Mouse (Mus musculus): ENCODE data around the gene Rfng.
"Not testable (repeated sequence)": the region's sequence is repeated elsewhere in the genome, so short reads cannot be mapped to it uniquely, and the experiment has no call there.

Gene Rfng

DNA sequence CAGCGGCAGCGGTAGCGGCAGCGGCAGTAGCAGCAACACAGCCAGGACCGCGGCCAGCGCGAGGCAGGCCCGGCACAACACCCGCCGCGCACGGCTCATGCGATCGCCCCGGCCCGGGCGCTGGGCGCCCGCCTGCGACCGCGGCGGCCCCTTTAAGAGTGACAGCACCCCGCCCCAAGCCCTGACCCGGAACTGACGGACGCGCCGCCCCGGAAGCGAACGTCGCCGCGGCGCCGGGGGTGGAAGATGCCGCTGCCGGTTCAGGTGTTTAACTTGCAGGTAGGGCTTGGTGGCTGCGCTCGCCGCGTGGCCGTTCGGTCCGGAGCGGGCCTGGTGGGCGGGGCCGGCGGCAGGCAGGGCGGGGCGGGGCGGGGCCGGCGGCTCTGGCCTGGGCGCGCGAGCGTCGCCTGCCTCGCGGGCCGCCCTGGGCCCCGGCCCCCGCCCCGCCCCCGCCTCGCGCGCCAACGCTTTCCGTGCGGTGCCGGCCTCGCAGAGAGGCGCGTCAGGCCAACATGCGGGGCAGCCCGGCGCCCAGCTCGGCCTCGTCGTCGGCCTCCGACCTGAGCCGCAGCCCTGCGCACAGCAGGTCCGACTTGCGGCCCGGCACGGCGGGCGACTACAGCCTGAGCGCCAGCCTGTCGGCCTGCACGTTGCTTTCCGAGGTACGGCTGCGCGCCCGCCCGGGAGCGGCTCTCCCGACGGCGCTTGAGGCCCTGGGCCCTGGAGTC, at the start of gene Rfng, which contains the start of gene Gps1:
Gene Rfng, minus strand, starts transcription at position 144 of the 728 bp plus-strand sequence.
Gene Gps1, plus strand, starts transcription at position 209 of the 728 bp plus-strand sequence.
- peak; percentile 85 for DNase-seq (ENCODE audit: extremely low spot score)

DNA sequence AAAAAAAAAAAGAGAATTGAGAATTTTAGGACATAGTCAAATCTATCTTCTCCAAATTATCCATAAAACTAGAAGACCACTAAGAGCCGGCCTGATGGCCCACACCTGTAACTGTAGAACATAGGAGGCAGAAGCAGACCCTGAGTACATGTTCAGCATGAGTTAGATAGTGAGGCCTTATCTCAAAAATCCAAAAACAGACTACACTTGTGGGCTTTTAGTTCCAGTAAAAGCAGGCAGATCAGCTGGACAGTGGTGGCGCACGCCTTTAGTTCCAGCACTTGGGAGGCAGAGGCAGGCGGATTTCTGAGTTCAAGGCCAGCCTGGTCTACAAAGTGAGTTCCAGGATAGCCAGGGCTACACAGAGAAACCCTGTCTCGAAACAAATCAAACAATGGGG, 49.0 kb upstream of the Rfng start:
- DNase-seq (ENCODE audit: extremely low spot score), result not testable (repeated sequence)

DNA sequence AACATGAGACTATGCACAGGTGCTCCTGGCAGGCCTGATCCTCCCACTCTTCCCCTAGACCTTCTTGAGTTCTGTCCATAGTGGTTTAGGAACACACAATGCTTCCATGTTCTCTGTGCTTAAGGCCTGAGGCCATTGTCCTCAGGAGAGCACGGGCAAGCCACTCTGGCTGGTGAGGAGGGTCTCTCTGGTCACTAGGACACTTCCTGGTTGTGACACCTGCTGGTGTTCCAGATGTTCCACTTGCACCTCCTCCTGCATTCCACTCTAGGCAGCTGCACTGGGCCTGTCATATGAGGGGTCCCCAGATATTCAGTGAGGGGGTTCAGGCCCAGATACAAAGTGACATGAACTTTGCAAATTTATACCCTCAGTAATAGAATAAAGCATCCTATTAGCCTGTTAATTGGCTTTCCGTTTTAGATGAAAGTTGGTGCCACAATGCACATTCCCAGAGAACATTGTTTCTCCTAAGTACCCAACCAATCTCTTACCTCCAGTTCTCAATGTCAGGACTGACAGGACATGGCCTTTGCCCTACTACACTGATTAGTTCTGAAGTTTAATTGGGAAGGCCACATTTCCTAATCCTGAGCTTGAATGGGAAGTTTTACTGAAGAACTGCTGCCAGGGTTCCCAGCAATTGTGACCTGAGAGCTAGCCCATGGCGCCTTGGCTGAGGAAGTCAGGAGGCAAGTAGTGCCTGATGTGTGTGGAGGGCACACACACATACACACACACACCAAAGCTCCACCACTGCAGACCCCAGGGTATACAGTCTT, 47.8 kb upstream of the Rfng start:
- DNase-seq (ENCODE audit: extremely low spot score), result no peak

DNA sequence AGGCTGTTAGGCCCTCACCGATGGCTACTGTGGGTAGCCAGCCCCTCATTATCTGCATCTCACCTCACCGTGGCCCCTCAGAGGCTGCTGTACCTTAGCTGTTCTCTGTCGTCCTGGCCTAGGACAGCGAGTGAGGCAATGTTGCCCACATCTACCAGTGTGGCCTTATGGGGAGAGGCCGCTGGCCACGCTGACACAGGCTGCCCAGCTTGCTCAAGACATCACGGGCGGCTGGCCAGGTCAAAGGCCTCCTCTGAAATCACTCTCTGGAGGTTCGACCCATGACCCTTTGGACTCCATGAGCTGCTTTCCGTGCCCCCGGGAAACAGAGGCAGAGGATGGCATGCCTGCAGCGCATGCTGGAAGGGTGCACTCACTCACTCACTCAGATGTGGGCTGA, 46.7 kb upstream of the Rfng start:
- DNase-seq (ENCODE audit: extremely low spot score), result no peak

DNA sequence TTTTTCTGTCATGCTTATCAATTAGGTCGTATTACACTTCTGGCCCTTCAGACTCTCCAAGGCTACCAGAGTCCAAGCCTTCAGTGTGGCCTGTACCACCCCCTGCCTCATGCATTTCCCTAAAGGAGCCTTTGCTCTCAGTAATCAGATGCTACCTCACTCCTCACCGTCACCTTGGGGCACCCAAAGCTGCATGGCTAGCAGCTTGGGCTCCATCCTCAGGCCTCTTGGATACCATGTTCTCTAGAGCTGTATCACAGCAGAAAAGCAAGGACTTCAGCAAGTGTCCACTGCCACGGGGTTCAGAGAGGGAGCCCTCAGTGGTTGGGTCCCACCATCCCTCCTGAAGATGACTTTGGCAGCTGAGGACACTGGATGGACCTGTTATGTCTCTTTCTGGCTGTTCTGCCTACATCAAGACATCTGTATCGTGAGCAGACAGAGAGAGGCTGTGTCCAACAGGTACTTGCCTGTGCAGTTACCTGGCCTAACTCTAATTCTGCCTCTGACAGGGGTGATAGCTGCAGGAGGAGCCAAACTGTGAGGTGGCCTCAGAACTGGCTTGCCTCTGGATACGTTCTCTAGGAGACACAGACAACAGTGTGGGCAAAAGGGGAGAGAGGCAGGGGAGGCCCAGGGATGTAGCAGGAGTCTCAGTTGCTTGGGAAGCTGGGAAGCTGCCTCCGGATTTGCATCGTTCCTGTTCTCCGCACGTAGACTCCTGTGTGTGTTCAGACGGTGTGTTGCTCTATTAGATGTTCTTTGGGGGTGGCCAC, 45.9 kb upstream of the Rfng start:
- DNase-seq (ENCODE audit: extremely low spot score), result no peak

DNA sequence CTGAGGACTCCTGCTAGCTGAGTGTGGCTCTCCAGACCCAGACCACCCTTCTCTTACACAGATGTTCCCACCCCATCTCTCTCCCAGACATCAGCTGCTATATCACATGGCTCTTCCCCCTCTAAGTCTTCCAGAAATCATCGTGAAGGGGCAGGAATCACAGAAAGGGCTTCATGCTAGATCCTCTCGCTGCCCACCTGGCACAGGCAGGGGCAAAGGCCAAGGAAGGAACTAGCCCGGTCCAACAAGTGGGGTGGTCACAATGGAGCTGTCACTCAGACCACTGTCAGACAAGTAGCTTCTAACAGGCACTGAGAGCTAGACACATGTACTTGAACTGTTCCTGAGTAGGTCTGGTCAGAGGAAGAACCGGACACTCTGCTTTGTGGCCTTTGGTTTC, 44.4 kb upstream of the Rfng start:
- DNase-seq (ENCODE audit: extremely low spot score), result no peak

DNA sequence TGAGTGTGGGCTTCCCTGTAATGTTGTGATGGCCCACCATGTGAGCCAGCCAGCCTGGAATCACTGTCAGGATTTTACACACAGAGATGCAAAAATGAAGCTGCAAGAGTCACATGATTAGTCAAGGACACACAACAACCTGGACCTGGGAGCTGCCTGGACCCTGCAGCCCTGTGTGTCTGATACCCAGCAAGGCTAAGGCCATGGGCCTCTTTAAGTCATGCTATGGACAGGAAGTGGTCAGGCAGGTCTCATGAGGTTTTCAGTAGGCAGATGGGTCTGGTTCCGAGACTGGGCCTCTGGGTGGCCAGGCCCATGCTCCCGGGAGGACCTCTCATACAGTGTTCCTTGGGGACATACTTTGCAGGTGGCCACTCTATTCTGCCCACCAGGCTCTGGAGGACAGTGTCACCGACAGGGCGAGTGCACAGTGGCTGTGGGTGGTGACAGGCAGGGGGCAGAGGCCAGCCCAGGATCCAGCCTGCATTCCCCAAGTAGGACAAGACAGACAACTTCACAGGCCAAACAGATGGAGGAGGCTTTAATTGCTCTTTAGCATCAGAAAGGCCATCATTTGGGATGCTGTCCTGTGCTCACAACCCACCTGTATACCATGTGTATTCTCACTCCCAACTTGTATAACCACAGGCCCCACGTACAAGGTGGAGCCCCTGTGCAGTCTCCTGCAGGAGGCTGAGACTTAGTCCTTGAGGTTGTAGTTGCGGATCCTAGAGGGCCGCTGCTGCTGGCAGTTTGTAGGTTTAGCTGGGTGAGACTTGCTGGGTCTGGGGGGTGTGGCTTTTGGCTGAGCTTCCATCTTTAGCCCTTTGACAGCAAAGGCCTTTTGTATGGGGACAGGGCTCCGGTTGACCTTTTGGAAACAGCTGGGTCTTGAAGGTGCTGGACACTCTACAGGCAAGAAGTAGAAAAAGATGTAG, 42.3 kb upstream of the Rfng start:
- DNase-seq (ENCODE audit: extremely low spot score), result no peak

DNA sequence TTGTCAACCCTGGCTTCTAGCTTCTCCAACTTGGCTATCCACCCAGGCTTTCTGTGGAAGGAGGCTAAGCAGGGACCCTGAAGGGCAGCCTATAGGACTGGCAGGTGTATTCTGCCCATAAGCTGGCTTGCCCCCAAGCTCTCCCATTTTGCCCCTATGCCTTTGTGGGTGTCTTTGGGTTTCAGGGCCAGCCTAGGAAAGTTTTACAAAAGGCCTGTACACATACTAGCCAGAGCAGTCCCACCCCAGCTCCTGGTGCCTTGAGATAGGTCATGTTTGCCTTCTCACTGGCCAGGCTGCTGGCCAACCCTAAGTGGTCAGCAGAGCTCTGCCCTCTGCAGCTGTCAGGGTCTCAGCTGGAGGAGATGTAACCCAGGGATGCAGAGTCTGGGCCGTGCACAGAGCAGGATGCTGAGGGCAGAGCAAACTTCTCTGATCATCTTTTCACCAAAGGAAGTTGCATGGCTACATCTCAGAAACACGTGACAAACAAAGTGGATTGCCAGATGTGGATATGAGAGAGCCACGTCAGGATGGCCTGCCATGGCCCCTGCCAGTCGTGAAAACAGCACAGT, 41.4 kb upstream of the Rfng start:
- peak; percentile 28 for DNase-seq (ENCODE audit: extremely low spot score)

DNA sequence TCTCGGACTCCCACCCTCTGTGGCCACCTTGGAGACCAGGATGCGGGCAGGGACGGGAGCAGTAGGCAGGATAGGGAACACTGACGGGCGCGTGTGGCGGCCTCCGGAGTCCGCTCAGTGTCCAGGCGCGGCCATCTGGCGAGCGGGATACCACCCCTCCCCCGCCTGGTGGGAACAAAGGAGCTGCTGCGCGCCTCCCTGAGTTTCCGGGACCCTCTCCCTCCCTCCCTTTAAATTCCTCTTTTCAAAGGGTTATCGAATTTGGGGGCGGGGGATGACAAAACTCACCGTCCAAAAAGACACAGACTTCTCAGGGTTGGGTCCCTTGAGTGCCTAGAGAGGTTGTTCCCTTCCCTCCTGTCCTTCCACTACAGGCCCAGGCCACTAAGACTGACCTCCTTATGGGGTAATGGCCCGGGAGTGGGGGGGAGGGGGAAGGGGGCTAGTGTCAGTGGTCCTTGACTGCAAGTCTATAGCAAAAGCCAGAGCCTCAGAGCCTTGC, 40.8 kb upstream of the Rfng start:
- DNase-seq (ENCODE audit: extremely low spot score), result no peak

DNA sequence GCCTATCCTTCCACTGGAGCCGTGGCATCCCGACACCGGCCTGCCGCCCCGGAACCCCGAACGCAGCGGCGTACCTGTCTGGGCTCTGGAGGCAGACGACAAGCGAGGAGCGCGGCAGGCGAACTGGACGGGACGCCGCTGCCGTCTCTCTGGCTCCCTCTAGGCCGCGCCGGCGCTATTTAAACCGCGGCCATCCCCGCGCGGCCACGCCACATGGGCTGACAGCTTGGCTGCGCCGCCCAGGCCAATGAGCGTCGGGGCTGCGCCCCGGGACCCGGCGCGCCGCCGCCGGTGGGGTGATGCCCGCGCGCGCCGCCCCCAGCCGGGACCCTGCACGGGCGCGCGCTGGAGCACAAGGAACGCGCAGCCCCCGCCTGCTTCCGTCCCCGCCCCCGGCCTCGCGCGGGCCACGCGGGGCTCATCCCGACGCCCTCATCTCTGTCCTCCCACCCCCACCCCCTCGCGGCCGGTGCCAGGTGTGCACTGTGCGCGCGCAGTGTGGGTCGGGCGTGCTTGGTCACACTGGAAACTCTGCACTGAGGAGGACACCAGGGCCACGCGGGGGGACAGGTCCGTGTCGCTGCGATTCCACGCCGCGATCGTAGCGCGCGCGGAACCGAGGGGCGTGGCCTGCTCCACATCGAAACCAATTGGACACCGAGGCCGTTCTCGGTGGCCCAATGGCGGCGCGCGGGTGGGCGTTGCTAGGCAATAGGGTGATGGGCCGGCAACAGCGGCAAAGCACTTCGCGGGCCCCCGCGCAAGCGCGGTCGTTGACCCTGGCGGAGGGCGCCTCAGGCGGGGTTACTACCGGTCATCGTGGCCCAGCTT, 40.2 kb upstream of the Rfng start, which contains the start of gene Fasn:
Gene Fasn, minus strand, starts transcription at position 592 of the 831 bp plus-strand sequence.
- DNase-seq (ENCODE audit: extremely low spot score), result peak; percentile 98

DNA sequence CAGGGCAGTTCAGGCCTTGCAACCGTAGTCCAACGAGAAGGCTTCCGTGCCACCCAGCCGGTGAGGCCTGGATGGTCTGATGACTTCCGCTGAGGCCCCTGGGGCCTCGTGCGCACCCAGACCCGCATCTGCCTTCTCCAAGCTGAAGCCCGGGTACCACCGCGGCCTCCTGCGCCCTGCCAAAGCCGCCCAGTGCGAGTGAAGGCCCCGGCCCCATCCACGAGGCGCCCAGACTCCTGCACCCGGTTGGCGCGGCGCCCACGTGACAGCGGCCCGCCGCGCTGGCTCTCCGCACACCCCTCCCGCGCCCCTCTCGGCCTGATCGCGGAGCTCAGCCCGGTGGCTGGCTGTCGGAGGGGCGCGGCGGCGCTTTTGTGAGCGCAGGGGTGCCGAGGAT, 39.5 kb upstream of the Rfng start:
- DNase-seq (ENCODE audit: extremely low spot score), result no peak

DNA sequence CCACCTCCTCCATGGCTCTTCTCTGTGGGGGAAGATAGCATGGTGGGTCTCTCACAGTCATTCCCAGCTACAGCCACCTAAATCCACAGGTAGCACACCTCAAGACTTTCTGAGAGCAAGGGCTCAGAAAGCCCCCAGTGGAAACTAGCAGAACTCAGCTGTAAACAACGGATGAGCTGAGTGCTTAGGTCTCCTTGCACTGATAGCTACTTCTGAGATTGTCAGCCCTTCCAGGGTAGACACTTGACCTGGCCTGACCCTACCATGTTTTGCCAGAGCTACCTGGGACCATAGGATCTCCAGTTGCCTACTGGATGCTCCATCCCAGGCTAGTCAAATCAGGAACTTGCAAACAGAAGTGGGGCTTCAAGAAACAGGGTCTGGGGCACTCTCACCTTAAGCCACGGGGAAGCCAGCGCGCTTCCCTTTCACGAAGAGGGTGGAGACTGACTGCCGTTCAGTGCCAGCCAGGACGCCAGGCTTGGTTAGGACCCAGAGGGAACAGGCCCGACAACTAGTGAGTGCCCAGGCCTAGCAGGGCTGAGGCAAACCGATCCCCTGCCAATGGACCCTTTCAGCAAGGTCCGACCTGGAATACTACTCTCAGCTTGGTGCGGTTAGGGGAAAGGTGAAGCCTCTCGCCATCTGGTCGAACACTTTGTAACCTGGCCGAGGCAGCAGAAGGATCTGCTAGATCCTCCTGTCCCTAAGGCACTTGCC, 39.0 kb upstream of the Rfng start:
- DNase-seq (ENCODE audit: extremely low spot score), result no peak

DNA sequence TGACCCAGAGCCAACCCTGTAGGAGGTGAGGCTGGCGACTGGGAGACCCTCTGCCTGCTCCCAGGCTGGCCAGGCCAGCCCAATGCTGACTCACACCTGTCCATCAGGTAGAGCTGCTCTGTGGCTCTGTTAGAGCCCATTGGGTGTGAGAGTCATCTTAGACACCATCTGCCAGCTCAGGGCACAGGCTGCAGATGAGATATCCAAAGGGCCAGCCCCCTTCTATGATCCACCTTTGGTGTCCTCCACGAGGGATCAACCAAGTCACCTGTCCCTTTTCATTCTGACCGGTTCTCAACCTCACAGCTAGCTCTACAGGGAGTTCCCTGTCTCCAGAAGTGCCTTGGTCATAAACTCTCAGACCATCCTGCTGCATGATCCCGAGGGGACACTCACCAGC, 38.3 kb upstream of the Rfng start:
- DNase-seq (ENCODE audit: extremely low spot score), result no peak

DNA sequence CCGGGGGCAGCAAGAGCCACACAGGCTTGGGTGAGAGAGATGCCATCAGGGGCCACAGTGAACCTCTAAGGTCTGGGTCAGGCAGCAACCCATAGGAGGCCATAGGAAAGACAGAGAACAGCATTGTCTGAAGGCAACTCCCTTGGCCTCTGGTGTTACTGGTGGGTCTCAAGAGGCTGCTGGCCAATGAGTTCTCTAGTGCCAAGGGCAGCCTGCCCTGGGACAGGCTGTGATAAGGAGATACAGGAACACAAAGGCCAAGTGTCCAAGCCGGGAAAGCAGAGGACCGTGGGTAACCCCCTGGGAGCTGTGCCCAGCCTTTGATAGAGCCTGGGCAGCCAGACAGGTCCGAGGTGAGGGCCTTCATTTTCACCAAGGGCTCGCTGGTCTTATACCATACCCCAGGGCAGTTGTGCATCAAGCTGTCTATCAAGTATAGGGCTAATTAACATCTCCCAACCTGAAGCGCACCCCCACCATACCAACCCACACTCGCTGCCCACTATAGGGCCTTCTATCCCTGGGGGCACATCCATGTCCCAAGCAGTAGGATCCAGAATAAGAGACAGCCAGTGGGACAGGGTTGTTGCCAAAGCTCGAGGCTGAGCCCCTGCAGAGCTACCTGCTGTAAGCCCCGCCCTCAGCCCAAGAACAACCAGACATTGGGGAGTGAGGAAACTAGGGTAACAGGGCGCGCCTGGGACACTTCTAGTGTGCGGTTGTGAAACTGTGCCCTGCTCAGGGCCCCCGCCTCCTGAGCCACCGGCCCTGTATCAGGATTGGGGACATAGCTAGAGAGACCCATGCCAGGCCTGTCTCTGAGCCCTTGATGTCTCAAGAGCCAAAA, 37.3 kb upstream of the Rfng start:
- DNase-seq (ENCODE audit: extremely low spot score), result no peak

DNA sequence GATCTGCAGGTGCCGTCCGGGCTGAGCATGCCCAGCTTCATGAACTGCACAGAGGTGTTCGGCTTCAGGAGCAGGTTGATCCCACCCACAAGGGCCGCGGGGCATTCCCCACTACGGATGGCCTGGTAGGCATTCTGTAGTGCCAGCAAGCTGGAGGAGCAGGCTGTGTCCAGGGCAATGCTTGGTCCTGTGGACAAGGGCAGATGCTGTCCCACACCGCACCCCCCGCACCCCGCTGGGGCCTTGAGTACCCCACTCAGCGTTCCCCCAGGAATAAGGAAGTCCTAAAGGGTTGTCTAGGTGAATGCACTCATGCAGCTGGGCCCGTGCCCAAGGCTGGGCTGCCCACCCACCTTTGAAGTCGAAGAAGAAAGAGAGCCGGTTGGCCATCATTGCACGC, 36.5 kb upstream of the Rfng start:
- no peak for DNase-seq (ENCODE audit: extremely low spot score)

DNA sequence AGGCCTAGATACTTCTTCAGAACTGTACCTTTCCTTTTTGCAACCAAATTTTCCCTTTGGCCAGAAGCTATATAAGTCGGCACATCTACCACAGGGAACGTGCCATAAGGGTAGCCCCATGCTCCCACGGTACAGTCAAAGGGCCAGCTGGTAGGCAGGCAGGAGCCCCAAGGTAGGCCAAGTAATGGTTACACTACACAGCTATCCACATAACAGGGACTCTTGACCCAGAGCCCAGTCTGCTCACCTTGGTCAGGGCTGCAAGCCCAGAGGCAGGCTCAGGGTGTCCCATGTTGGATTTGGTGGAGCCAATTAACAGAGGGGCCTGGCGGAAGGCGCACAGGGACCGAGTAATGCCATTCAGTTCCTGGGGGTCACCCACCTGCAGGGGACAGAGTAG, 35.5 kb upstream of the Rfng start:
- DNase-seq (ENCODE audit: extremely low spot score), result no peak

DNA sequence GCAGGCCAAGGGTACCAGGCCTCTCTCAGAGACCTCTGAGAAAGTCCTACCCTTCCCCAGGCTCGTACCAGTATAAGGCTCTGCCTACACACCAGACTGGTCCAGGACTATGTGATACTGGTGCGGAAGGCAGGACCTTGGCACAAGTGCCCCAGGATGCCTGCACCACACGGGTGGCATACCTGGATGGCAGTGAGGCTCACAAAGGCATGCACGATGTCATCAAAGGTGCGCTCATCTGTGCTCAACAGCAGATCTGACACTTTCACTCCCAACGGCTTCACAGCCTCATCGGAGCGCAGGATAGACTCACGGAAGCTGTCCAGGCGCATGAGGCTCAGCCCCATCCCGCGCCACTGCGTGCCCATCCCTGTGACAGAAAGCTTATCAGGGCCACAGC, 34.2 kb upstream of the Rfng start:
- DNase-seq (ENCODE audit: extremely low spot score), result no peak

DNA sequence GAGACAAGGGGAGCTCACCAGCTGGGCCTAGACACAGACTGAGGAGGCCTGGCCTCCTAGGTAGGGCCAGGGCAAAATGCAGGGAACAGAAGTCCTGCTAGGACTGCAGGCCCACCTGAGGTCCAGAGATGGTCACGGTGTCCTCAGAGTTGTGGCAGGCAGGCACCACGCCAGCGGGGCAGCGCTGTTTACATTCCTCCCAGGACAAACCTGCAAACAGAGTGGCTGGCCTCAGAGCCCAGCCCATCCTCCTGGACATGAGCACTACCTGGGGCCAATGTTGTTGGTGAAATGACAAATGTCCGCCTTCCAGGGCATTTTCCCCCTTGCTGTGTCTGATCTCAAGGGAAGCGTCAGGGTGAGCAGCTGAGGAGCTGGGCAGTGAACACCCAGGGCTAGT, 33.4 kb upstream of the Rfng start:
- no peak for DNase-seq (ENCODE audit: extremely low spot score)
